Mouse (Mus musculus) liver (tissue): ENCODE results near the gene Cacnb2.

ENCODE experiments used
- DNase-seq: peaks from one replicate; pipeline ENCODE4 v3.0.0-alpha.2; 2020; ENCODE audit warnings: mixed read lengths

Gene Cacnb2

GRCm38 (mm10) chr2:14989350-14989749 lies 386.5 kb downstream of the Cacnb2 start:
- no peak for DNase-seq

- DNase-seq, result no peak
Observed at GRCm38 (mm10) chr2:14992531-14992930, 389.6 kb downstream of the Cacnb2 start.

GRCm38 (mm10) chr2:14996036-14996435 lies 393.1 kb downstream of the Cacnb2 start:
- no peak for DNase-seq

DNA sequence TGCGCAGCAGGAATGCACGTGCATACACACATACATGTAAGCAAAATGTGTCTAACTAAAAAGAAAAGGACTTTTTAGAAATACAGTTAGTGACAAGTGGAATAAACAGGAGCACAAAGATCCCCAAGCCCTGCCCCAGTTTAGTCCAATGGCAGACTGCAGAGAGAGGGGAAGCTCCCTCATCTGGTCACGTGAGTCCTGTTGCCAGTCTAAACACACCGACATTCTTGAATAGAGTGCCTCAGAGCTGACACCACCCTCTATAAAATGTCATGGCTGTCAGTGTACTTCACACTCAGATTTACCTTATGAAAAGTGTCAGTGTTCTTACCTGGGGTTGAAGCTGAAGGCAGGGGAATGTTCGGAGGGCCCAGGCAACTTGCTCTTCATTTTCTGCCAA lies 394.9 kb downstream of the Cacnb2 start:
- DNase-seq, result no peak

GRCm38 (mm10) chr2:15007531-15007930 lies 404.6 kb downstream of the Cacnb2 start:
- no peak for DNase-seq

- DNase-seq, result no peak
Observed at GRCm38 (mm10) chr2:15008072-15008471, 405.2 kb downstream of the Cacnb2 start.

DNA sequence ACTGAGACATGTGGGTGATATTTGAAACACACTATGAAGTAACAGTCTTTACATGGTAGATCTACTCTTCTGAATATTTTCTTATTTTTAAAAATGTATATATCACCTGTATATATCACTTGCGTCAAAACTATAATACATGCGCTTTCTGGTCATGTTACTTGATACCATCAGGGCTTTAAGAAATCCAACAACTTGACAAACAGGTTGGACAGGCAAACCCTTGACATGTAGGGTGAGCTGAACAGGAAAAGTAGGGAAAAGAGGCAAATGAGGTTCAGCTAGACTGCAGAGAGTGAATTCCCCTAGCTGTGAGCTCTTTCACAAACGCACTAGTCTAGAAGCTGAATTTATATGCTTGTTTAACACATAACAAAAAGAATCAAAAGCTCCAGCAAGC lies 423.9 kb downstream of the Cacnb2 start:
- no peak for DNase-seq

- DNase-seq, result no peak
Observed at GRCm38 (mm10) chr2:15027816-15028215, 424.9 kb downstream of the Cacnb2 start.
